Mouse (Mus musculus) liver, embryonic 13.5 days (tissue): ENCODE measurements around the gene Barx2. TPM values are rescaled to one million over a fixed set of nuclear protein-coding genes. Genes with fewer than 3 reads are reported as not detected.

Source experiments
- ATAC-seq: fragments of 200-750 bp; cut with Nextera tagmentation; 2 replicates; pipeline ENCODE4 v1.8.0; 2017; ENCODE audit warnings: low read depth, mild to moderate bottlenecking, moderate number of reproducible peaks, moderate library complexity
- DNase-seq: peaks from one replicate; pipeline ENCODE4 v3.0.0; 2022
- H3K27ac ChIP-seq: fragments of 300-500 bp; sonication (generic); 2 replicates; pipeline ENCODE4 v1.5.1; 2015; ENCODE audit warnings: moderate library complexity, mild to moderate bottlenecking, inconsistent platforms
- H3K27me3 ChIP-seq: fragments of 300-500 bp; sonication (generic); 2 replicates; pipeline ENCODE4 v1.6.1; 2015; ENCODE audit warnings: mild to moderate bottlenecking, inconsistent platforms
- H3K36me3 ChIP-seq: fragments of 300-500 bp; sonication (generic); 2 replicates; pipeline ENCODE4 v1.6.1; 2015; ENCODE audit warnings: mild to moderate bottlenecking, inconsistent platforms
- H3K4me1 ChIP-seq: fragments of 300-500 bp; sonication (generic); replicated peaks from 2 replicates; pipeline ENCODE4 v1.6.1; 2015; ENCODE audit warnings: inconsistent platforms
- H3K4me2 ChIP-seq: fragments of 300-500 bp; sonication (generic); 2 replicates; pipeline ENCODE4 v1.6.1; 2015; ENCODE audit warnings: inconsistent platforms, mild to moderate bottlenecking, moderate library complexity
- H3K4me3 ChIP-seq: fragments of 300-500 bp; sonication (generic); replicated peaks from 2 replicates; pipeline ENCODE4 v1.5.1; 2015; ENCODE audit warnings: mild to moderate bottlenecking, inconsistent platforms
- H3K9ac ChIP-seq: fragments of 300-500 bp; sonication (generic); 2 replicates; pipeline ENCODE4 v1.6.1; 2015; ENCODE audit warnings: mild to moderate bottlenecking, inconsistent platforms
- H3K9me3 ChIP-seq: fragments of 300-500 bp; sonication (generic); replicated peaks from 2 replicates; pipeline ENCODE4 v1.6.1; 2016; ENCODE audit warnings: inconsistent platforms
- WGBS: fragments of 180-500 bp; shearing (Covaris S2); methylation state at CpG from one replicate; pipeline ENCODE4 v1.1.7; 2015; ENCODE audit not compliant: insufficient replicate concordance; 5-methylcytosine and 5-hydroxymethylcytosine counted together
- polyA plus RNA-seq: library from polyadenylated mRNA; unstranded; fragments of >200 nt; fragmentation: Nextera tagmentation; extraction: Ambion mirVana; gene quantifications from 2 replicates; pipeline ENCODE4 v1.2.1, GENCODE M21; 2015

Gene Barx2
- polyA plus RNA-seq, 1 experiment from 2014 or later = not detected

- Histone ChIP-seq H3K36me3 (no peaks in the 10 kb centered on the region), H3K27ac (no peak overlapping the region), H3K9ac (no peak overlapping the region), H3K4me3 (no peak overlapping the region), H3K27me3 (no peaks in the 10 kb centered on the region), H3K4me2 (no peak overlapping the region), H3K4me1 (no peaks in the 10 kb centered on the region), H3K9me3 (no peaks in the 10 kb centered on the region)
- WGBS = 51% methylated on average over 8 of the region's 8 CpGs
- ATAC-seq = no peak
- DNase-seq = no peak
Observed at GRCm38 (mm10) chr9:31851710-31852109, 61.6 kb downstream of the Barx2 start.

- no peak overlapping the region for H3K27ac ChIP-seq
- H3K9me3 ChIP-seq = no peaks in the 10 kb centered on the region
- no peak overlapping the region for H3K4me3 ChIP-seq
- DNase-seq (no peak), ATAC-seq (no peak)
- WGBS = 68% methylated on average over 4 of the region's 4 CpGs
- no peaks in the 10 kb centered on the region for H3K27me3 ChIP-seq
- H3K9ac ChIP-seq = no peak overlapping the region
- no peak overlapping the region for H3K4me2 ChIP-seq
- H3K36me3 ChIP-seq = no peaks in the 10 kb centered on the region
- no peaks in the 10 kb centered on the region for H3K4me1 ChIP-seq
Observed at GRCm38 (mm10) chr9:31850706-31851105, 62.6 kb downstream of the Barx2 start.

GRCm38 (mm10) chr9:31849387-31849786, 63.9 kb downstream of the Barx2 start:
- WGBS = 69% methylated on average over 7 of the region's 7 CpGs
- Histone ChIP-seq H3K4me3 (no peak overlapping the region), H3K9ac (no peak overlapping the region), H3K27ac (no peak overlapping the region), H3K36me3 (no peaks in the 10 kb centered on the region), H3K4me2 (no peak overlapping the region), H3K4me1 (no peaks in the 10 kb centered on the region), H3K9me3 (no peaks in the 10 kb centered on the region), H3K27me3 (no peaks in the 10 kb centered on the region)
- DNase-seq = no peak
- no peak for ATAC-seq

GRCm38 (mm10) chr9:31844614-31845013, 68.6 kb downstream of the Barx2 start:
- no peak for ATAC-seq
- H3K27ac ChIP-seq = no peak overlapping the region
- no peaks in the 10 kb centered on the region for H3K4me1 ChIP-seq
- DNase-seq = no peak
- H3K36me3 ChIP-seq = no peaks in the 10 kb centered on the region
- H3K4me2 ChIP-seq = no peak overlapping the region
- no peak overlapping the region for H3K4me3 ChIP-seq
- no peaks in the 10 kb centered on the region for H3K27me3 ChIP-seq
- WGBS = 67% methylated on average over 5 of the region's 5 CpGs
- H3K9me3 ChIP-seq = no peaks in the 10 kb centered on the region
- no peak overlapping the region for H3K9ac ChIP-seq

GRCm38 (mm10) chr9:31841108-31841815, 72.0 kb downstream of the Barx2 start:
- ATAC-seq (no peak), DNase-seq (no peak)
- no peak overlapping the region for H3K4me2 ChIP-seq
- no peak overlapping the region for H3K27ac ChIP-seq
- no peaks in the 10 kb centered on the region for H3K36me3 ChIP-seq
- H3K4me1 ChIP-seq = no peaks in the 10 kb centered on the region
- H3K9ac ChIP-seq = no peak overlapping the region
- H3K9me3 ChIP-seq = no peaks in the 10 kb centered on the region
- no peaks in the 10 kb centered on the region for H3K27me3 ChIP-seq
- 39% methylated on average over 10 of the region's 10 CpGs for WGBS
- H3K4me3 ChIP-seq = no peak overlapping the region

- 72% methylated on average over 4 of the region's 4 CpGs for WGBS
- no peak overlapping the region for H3K4me2 ChIP-seq
- no peak overlapping the region for H3K9ac ChIP-seq
- ATAC-seq (no peak), DNase-seq (no peak)
- no peaks in the 10 kb centered on the region for H3K4me1 ChIP-seq
- H3K27ac ChIP-seq = no peak overlapping the region
- no peaks in the 10 kb centered on the region for H3K27me3 ChIP-seq
- H3K36me3 ChIP-seq = no peaks in the 10 kb centered on the region
- no peaks in the 10 kb centered on the region for H3K9me3 ChIP-seq
- no peak overlapping the region for H3K4me3 ChIP-seq
Observed at GRCm38 (mm10) chr9:31840571-31840970, 72.7 kb downstream of the Barx2 start.

- Histone ChIP-seq H3K9ac (no peak overlapping the region), H3K27ac (no peak overlapping the region), H3K9me3 (no peaks in the 10 kb centered on the region), H3K27me3 (no peaks in the 10 kb centered on the region), H3K36me3 (no peaks in the 10 kb centered on the region), H3K4me3 (no peak overlapping the region), H3K4me1 (no peaks in the 10 kb centered on the region), H3K4me2 (no peak overlapping the region)
- no peak for ATAC-seq
- DNase-seq = no peak
- 64% methylated on average over 3 of the region's 3 CpGs for WGBS
Observed at GRCm38 (mm10) chr9:31840037-31840436, 73.2 kb downstream of the Barx2 start.

- Histone ChIP-seq H3K36me3 (no peaks in the 10 kb centered on the region), H3K4me2 (no peak overlapping the region), H3K27me3 (no peaks in the 10 kb centered on the region), H3K9me3 (no peaks in the 10 kb centered on the region), H3K4me1 (no peaks in the 10 kb centered on the region), H3K4me3 (no peak overlapping the region), H3K9ac (no peak overlapping the region), H3K27ac (no peak overlapping the region)
- ATAC-seq (no peak), DNase-seq (no peak)
- 52% methylated on average over 15 of the region's 15 CpGs for WGBS
Observed at GRCm38 (mm10) chr9:31839106-31840027, 73.9 kb downstream of the Barx2 start.

- no peak overlapping the region for H3K4me3 ChIP-seq
- no peaks in the 10 kb centered on the region for H3K27me3 ChIP-seq
- H3K36me3 ChIP-seq = no peaks in the 10 kb centered on the region
- 61% methylated on average over 6 of the region's 6 CpGs for WGBS
- ATAC-seq (no peak), DNase-seq (no peak)
- no peak overlapping the region for H3K4me2 ChIP-seq
- no peaks in the 10 kb centered on the region for H3K4me1 ChIP-seq
- no peaks in the 10 kb centered on the region for H3K9me3 ChIP-seq
- no peak overlapping the region for H3K27ac ChIP-seq
- no peak overlapping the region for H3K9ac ChIP-seq
Observed at GRCm38 (mm10) chr9:31838047-31838446, 75.2 kb downstream of the Barx2 start.

- ATAC-seq (no peak), DNase-seq (no peak)
- H3K4me2 ChIP-seq = no peak overlapping the region
- 55% methylated on average over 2 of the region's 2 CpGs for WGBS
- no peak overlapping the region for H3K4me3 ChIP-seq
- no peak overlapping the region for H3K9ac ChIP-seq
- no peaks in the 10 kb centered on the region for H3K27me3 ChIP-seq
- no peaks in the 10 kb centered on the region for H3K9me3 ChIP-seq
- no peak overlapping the region for H3K27ac ChIP-seq
- no peaks in the 10 kb centered on the region for H3K4me1 ChIP-seq
- H3K36me3 ChIP-seq = no peaks in the 10 kb centered on the region
Observed at GRCm38 (mm10) chr9:31808753-31809152, 104.5 kb downstream of the Barx2 start.

- H3K9me3 ChIP-seq = no peaks in the 10 kb centered on the region
- H3K4me1 ChIP-seq = no peaks in the 10 kb centered on the region
- H3K27me3 ChIP-seq = no peaks in the 10 kb centered on the region
Observed at GRCm38 (mm10) chr9:31802641-31803040, 110.6 kb downstream of the Barx2 start.

More at GRCm38 (mm10) chr9:31802641-31803040, 110.6 kb downstream of the Barx2 start:
- WGBS = 65% methylated on average over 1 of the region's 1 CpGs
- DNase-seq (no peak), ATAC-seq (no peak)
- H3K36me3 ChIP-seq = no peaks in the 10 kb centered on the region
- H3K4me3 ChIP-seq = no peak overlapping the region
- H3K4me2 ChIP-seq = no peak overlapping the region
- no peak overlapping the region for H3K27ac ChIP-seq
- H3K9ac ChIP-seq = no peak overlapping the region
